Mouse (Mus musculus) spleen, postnatal 0 days (tissue): ENCODE measurements around the gene Pirb. TPM values are rescaled to one million over a fixed set of nuclear protein-coding genes. Genes with fewer than 3 reads are reported as not detected.

ENCODE experiments used
- polyA plus RNA-seq: library from polyadenylated mRNA; unstranded; fragments of >200 nt; fragmentation: Nextera tagmentation; extraction: Ambion mirVana; gene quantifications from 2 replicates; pipeline ENCODE4 v1.2.1, GENCODE M21; 2015

Pirb gene
- polyA plus RNA-seq, result 18.7 and 25.6 TPM in 2 replicates

DNA sequence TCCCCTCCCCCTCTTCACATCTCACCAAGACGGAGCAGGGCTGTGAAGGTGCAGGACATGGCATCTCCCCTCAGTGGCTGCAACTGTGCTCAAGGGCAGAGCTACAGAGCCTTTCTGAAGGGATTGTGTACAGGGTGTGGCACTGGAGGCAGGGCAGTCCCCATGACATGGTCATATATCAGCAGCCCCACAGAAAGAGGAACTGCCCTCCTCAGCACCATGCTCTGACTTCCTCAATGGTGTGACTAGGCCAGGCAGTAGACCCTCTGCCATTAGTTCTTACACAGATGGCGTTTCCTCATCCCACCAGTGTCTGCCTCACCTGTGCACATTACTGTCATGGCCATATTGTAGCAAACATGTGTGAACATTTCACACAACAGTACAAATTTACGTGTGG lies at the start of gene Pirb:
Pirb (minus strand) TSS at position 124 of the 400 bp plus-strand sequence.

DNA sequence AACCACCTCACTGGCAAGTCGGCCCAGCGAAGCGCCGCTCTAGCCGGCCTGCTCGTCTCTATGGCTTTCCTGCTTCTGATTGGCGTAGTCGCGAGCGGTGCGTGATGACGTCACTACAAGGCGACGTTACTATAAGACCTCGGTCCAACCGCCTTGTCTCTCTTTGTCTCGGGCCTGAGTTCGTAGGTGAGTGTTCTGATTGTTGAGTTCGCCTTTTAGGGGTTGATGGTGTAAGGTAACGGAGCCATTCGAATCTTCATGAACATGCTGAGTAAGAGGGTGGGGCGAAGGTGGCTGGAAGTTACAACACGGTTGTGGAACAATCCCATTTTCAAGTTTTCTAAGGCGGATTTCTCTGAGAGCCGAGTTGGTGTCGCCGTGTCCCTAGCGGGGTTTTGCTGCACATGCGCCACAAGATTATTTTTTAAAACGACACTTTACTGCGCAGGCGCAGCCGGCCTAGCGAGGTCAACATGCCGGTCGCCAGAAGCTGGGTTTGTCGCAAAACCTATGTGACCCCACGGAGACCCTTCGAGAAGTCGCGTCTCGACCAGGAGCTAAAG lies 16.2 kb downstream of the Pirb start, which contains the start of gene Rps9:
Rps9 (plus strand) TSS at position 115 of the 563 bp plus-strand sequence.

DNA sequence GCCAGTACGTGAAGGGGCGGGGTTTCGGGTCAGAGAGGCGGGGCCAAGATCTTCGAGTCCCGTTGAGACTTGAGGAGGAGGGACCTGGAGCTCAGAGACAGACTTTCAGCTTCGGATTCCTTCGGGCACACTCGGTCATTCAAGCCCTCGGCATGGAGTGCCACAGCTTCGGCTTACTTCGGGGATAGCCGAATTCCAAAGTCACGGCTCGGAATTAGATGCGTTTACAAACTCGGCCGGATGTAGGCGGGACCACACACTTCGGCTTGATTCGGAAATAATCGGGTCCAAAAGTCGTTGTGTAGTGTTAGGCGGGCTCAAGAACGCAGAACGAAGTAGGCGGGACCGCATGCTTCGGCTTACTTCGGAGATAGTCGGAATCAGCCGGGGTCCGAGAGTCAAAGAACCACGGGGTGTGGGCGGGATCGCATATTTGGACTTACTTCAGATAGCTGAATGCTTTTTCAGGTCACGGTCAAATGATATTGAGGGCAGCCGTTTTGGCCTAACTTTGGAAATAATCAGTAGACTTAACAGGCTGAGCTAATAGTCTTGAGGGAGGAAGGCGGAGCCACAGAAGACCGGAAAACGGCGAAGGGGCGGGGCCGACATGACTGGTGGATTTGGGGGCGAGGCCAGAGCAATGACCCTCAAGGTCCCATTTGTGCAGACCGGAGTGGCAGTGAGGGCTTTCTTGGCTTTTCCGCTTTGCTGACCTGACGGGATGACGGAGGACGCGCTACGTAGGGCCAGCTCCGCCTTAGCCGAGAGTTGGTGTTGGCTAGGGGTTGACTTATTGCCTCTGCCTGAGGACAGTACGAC lies 27.0 kb downstream of the Pirb start, which contains the start of gene Mboat7:
Mboat7 (minus strand) TSS at position 537 of the 822 bp plus-strand sequence.

GRCm38 (mm10) chr7:3692382-3692986 lies 27.7 kb downstream of the Pirb start, which contains the start of gene Tsen34:
TSS of gene Tsen34 (plus strand) at chr7:3692863.

DNA sequence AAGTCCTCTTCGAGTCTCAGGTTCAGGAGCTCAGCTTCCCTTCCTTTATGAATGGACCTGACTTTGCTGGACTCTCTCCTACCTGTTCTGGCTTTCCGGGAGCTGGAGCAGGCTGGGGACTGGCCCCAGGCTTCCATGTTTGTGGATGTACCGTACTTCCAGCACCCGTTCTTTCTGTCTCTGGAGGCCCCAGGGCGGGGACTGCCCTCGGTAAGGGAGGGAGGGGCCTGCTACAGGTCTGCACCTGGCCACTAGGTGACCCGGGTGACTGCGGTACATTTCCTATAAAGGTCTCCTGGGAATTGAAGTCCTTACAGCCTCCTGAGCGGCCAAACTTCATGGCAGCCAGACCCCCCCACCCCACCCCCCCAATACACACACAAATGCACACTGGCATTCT lies 42.8 kb downstream of the Pirb start, which contains the start of gene Tmc4:
Tmc4 (minus strand) TSS at position 212 of the 400 bp plus-strand sequence.

GRCm38 (mm10) chr7:3665215-3666114 lies 54.7 kb downstream of the Pirb start, which contains the start of gene Leng1:
TSS of gene Leng1 (minus strand) at chr7:3665840.

Other genes starting within 250 kb of the Pirb start
- 2.9 and 3.5 TPM in 2 replicates for gene Tarm1, start 217.8 kb downstream of the Pirb start, polyA plus RNA-seq
- gene Oscar, start 104.2 kb downstream of the Pirb start, polyA plus RNA-seq, result not detected in 2 replicates
- gene Ndufa3, start 103.0 kb downstream of the Pirb start, polyA plus RNA-seq, result 365 and 377 TPM in 2 replicates
- 14.6 TPM in 2 replicates for gene Tfpt, start 90.5 kb downstream of the Pirb start, polyA plus RNA-seq
- gene Prpf31, start 90.4 kb downstream of the Pirb start, polyA plus RNA-seq, result 54.2 and 55.9 TPM in 2 replicates
- gene Cnot3, start 75.1 kb downstream of the Pirb start, polyA plus RNA-seq, result 29.6 and 34.3 TPM in 2 replicates
- 7.4 and 7.7 TPM in 2 replicates for gene Leng1, start 54.6 kb downstream of the Pirb start, polyA plus RNA-seq
- 6.9 and 8.2 TPM in 2 replicates for gene Tmc4, start 42.8 kb downstream of the Pirb start, polyA plus RNA-seq
- gene Tsen34, start 27.5 kb downstream of the Pirb start, polyA plus RNA-seq, result 46.3 and 65.6 TPM in 2 replicates
- gene Mboat7, start 26.9 kb downstream of the Pirb start, polyA plus RNA-seq, result 21.7 and 28.8 TPM in 2 replicates
- gene Rps9, start 16.4 kb downstream of the Pirb start, polyA plus RNA-seq, result 1,500 and 1,551 TPM in 2 replicates
- gene Gm15448, start 105.3 kb upstream of the Pirb start, polyA plus RNA-seq, result 0.70 and 1.2 TPM in 2 replicates
- 7.2 and 10.1 TPM in 2 replicates for gene Pira2, start 124.7 kb upstream of the Pirb start, polyA plus RNA-seq
- 8.1 and 10.5 TPM in 2 replicates for gene Gm14548, start 177.7 kb upstream of the Pirb start, polyA plus RNA-seq
- 6.8 and 7.9 TPM in 2 replicates for gene Lilra6, start 195.1 kb upstream of the Pirb start, polyA plus RNA-seq